Mouse (Mus musculus): ENCODE results near the gene Prnd. TPM values are rescaled to one million over a fixed set of nuclear protein-coding genes. Genes with fewer than 3 reads are reported as not detected.

Gene Prnd
- polyA plus RNA-seq, 1 experiment from 2014 or later, result 11.3 TPM

- 0 out of 2 replicates have a peak, but pooled peaks cover 2% of the 10 kb centered on the region for H3K27me3 ChIP-seq
- H3K4me2 ChIP-seq, result no peak overlapping the region
- ATAC-seq (ENCODE audit: low FRiP score, low read depth), result no peak
- whole genome bisulfite sequencing, result 87% methylated on average over 8 of the region's 8 CpGs
- no peak overlapping the region for H3K9ac ChIP-seq
- H3K4me3 ChIP-seq, result no peak overlapping the region
- H3K27ac ChIP-seq (replicated peaks), result no peak overlapping the region
- no peaks in the 10 kb centered on the region for H3K36me3 ChIP-seq
- no peaks in the 10 kb centered on the region for H3K9me3 ChIP-seq
- peaks cover 2% of the 10 kb centered on the region; the same call in 1 of the 2 replicates for H3K4me1 ChIP-seq (replicated peaks)
Measured at GRCm38 (mm10) chr2:131945225-131945624, 5.4 kb upstream of the Prnd start.

GRCm38 (mm10) chr2:131945765-131946164 lies 4.9 kb upstream of the Prnd start:
- WGBS, result 83% methylated on average over 6 of the region's 6 CpGs
- Histone ChIP-seq H3K4me1 (replicated peaks) (peaks cover 2% of the 10 kb centered on the region; the same call in 1 of the 2 replicates), H3K36me3 (no peaks in the 10 kb centered on the region), H3K9ac (no peak overlapping the region), H3K9me3 (no peaks in the 10 kb centered on the region), H3K4me2 (no peak overlapping the region), H3K27ac (replicated peaks) (no peak overlapping the region), H3K27me3 (0 out of 2 replicates have a peak, but pooled peaks cover 4% of the 10 kb centered on the region), H3K4me3 (no peak overlapping the region)
- ATAC-seq (ENCODE audit: low FRiP score, low read depth), result no peak

GRCm38 (mm10) chr2:131946351-131946750 lies 4.3 kb upstream of the Prnd start:
- no peaks in the 10 kb centered on the region for H3K9me3 ChIP-seq
- WGBS, result 96% methylated on average over 16 of the region's 16 CpGs
- peaks cover 2% of the 10 kb centered on the region; the same call in 1 of the 2 replicates for H3K4me1 ChIP-seq (replicated peaks)
- no peak for ATAC-seq (ENCODE audit: low FRiP score, low read depth)
- no peak overlapping the region for H3K4me3 ChIP-seq
- no peaks in the 10 kb centered on the region for H3K36me3 ChIP-seq
- H3K27me3 ChIP-seq, result 0 out of 2 replicates have a peak, but pooled peaks cover 4% of the 10 kb centered on the region
- no peak overlapping the region for H3K27ac ChIP-seq (replicated peaks)
- no peak overlapping the region for H3K4me2 ChIP-seq
- H3K9ac ChIP-seq, result no peak overlapping the region

GRCm38 (mm10) chr2:131948156-131948555 lies 2.5 kb upstream of the Prnd start:
- Histone ChIP-seq H3K4me1 (replicated peaks) (peaks cover 11% of the 10 kb centered on the region), H3K27ac (replicated peaks) (no peak overlapping the region), H3K27me3 (peaks cover 18% of the 10 kb centered on the region; the same call in 1 of the 2 replicates), H3K36me3 (no peaks in the 10 kb centered on the region), H3K4me3 (no peak overlapping the region), H3K9me3 (no peaks in the 10 kb centered on the region), H3K9ac (no peak overlapping the region), H3K4me2 (no peak overlapping the region)
- ATAC-seq (ENCODE audit: low FRiP score, low read depth), result no peak
- 78% methylated on average over 3 of the region's 3 CpGs for WGBS

- 83% methylated on average over 11 of the region's 11 CpGs for WGBS
- ATAC-seq (ENCODE audit: low FRiP score, low read depth), result no peak
- no peak overlapping the region for H3K4me2 ChIP-seq
- no peak overlapping the region for H3K27ac ChIP-seq (replicated peaks)
- no peaks in the 10 kb centered on the region for H3K9me3 ChIP-seq
- H3K9ac ChIP-seq, result no peak overlapping the region
- H3K27me3 ChIP-seq, result peaks cover 24% of the 10 kb centered on the region
- no peaks in the 10 kb centered on the region for H3K36me3 ChIP-seq
- no peak overlapping the region for H3K4me3 ChIP-seq
- peaks cover 14% of the 10 kb centered on the region for H3K4me1 ChIP-seq (replicated peaks)
Measured at GRCm38 (mm10) chr2:131948916-131949639, 1.6 kb upstream of the Prnd start.

GRCm38 (mm10) chr2:131949767-131950597 lies 679 bp upstream of the Prnd start:
- no peak overlapping the region for H3K4me2 ChIP-seq
- H3K9ac ChIP-seq, result no peak overlapping the region
- H3K9me3 ChIP-seq, result no peaks in the 10 kb centered on the region
- H3K4me1 ChIP-seq (replicated peaks), result peaks cover 16% of the 10 kb centered on the region
- no peak overlapping the region for H3K27ac ChIP-seq (replicated peaks)
- no peaks in the 10 kb centered on the region for H3K36me3 ChIP-seq
- H3K27me3 ChIP-seq, result peaks cover 31% of the 10 kb centered on the region
- peak; percentile 40; the same call in 1 of the 2 replicates for ATAC-seq (ENCODE audit: low FRiP score, low read depth)
- 53% methylated on average over 9 of the region's 9 CpGs for WGBS
- H3K4me3 ChIP-seq, result no peak overlapping the region

GRCm38 (mm10) chr2:131952456-131952855 lies 1.8 kb downstream of the Prnd start:
- Histone ChIP-seq H3K9me3 (no peaks in the 10 kb centered on the region), H3K27me3 (peaks cover 31% of the 10 kb centered on the region), H3K4me3 (no peak overlapping the region), H3K9ac (no peak overlapping the region), H3K4me2 (no peak overlapping the region), H3K27ac (replicated peaks) (no peak overlapping the region), H3K36me3 (no peaks in the 10 kb centered on the region), H3K4me1 (replicated peaks) (peaks cover 16% of the 10 kb centered on the region)
- 44% methylated on average over 2 of the region's 2 CpGs for WGBS
- ATAC-seq (ENCODE audit: low FRiP score, low read depth), result no peak

- no peak overlapping the region for H3K9ac ChIP-seq
- peaks cover 16% of the 10 kb centered on the region for H3K4me1 ChIP-seq (replicated peaks)
Measured at GRCm38 (mm10) chr2:131952961-131953538, 2.4 kb downstream of the Prnd start.

GRCm38 (mm10) chr2:131953711-131954110 lies 3.0 kb downstream of the Prnd start:
- H3K4me2 ChIP-seq, result peak overlapping the region; percentile 48
- ATAC-seq (ENCODE audit: low FRiP score, low read depth), result no peak

More at GRCm38 (mm10) chr2:131952961-131953538, 2.4 kb downstream of the Prnd start:
- Histone ChIP-seq H3K9me3 (no peaks in the 10 kb centered on the region), H3K27ac (replicated peaks) (no peak overlapping the region), H3K4me3 (peak overlapping the region; percentile 20), H3K4me2 (peak overlapping the region; percentile 48), H3K36me3 (no peaks in the 10 kb centered on the region), H3K27me3 (peaks cover 31% of the 10 kb centered on the region)
- 17% methylated on average over 29 of the region's 29 CpGs for WGBS
- no peak for ATAC-seq (ENCODE audit: low FRiP score, low read depth)

GRCm38 (mm10) chr2:131954835-131955234 lies 4.2 kb downstream of the Prnd start:
- Histone ChIP-seq H3K27ac (replicated peaks) (no peak overlapping the region), H3K36me3 (no peaks in the 10 kb centered on the region), H3K4me3 (peak overlapping the region; percentile 45), H3K9ac (no peak overlapping the region), H3K4me2 (peak overlapping the region; percentile 81), H3K27me3 (peaks cover 31% of the 10 kb centered on the region), H3K4me1 (replicated peaks) (peaks cover 16% of the 10 kb centered on the region), H3K9me3 (no peaks in the 10 kb centered on the region)
- peak; percentile 33 for ATAC-seq (ENCODE audit: low FRiP score, low read depth)
- 66% methylated on average over 9 of the region's 9 CpGs for WGBS

More at GRCm38 (mm10) chr2:131953711-131954110, 3.0 kb downstream of the Prnd start:
- Histone ChIP-seq H3K4me3 (no peak overlapping the region), H3K36me3 (no peaks in the 10 kb centered on the region), H3K27me3 (peaks cover 31% of the 10 kb centered on the region), H3K9me3 (no peaks in the 10 kb centered on the region), H3K27ac (replicated peaks) (no peak overlapping the region), H3K4me1 (replicated peaks) (peaks cover 16% of the 10 kb centered on the region), H3K9ac (no peak overlapping the region)
- 86% methylated on average over 4 of the region's 4 CpGs for WGBS

GRCm38 (mm10) chr2:131955264-131955663 lies 4.6 kb downstream of the Prnd start:
- WGBS, result 6% methylated on average over 17 of the region's 17 CpGs
- no peaks in the 10 kb centered on the region for H3K9me3 ChIP-seq
- H3K27me3 ChIP-seq, result peaks cover 28% of the 10 kb centered on the region
- no peak overlapping the region for H3K9ac ChIP-seq
- H3K27ac ChIP-seq (replicated peaks), result no peak overlapping the region
- H3K4me3 ChIP-seq, result peak overlapping the region; percentile 45
- ATAC-seq (ENCODE audit: low FRiP score, low read depth), result peak; percentile 69
- H3K4me2 ChIP-seq, result peak overlapping the region; percentile 81
- H3K36me3 ChIP-seq, result no peaks in the 10 kb centered on the region
- H3K4me1 ChIP-seq (replicated peaks), result peaks cover 14% of the 10 kb centered on the region

Measured in hindbrain, embryonic 15.5 days (tissue).